Mouse (Mus musculus) brain, embryonic 14.5 days (tissue): Measurements from ENCODE around the gene Dock1.

Source experiments
- CTCF ChIP-seq: fragments of 200-500 bp; IDR thresholded peaks from 2 replicates; pipeline ENCODE4 v1.5.1; 2012; ENCODE audit warnings: inconsistent platforms, mild to moderate bottlenecking, moderate library complexity, borderline replicate concordance; ENCODE audit not compliant: insufficient read depth, insufficient read length; ENCODE audit errors: extremely low read depth
- POLR2A ChIP-seq: fragments of 200-500 bp; IDR thresholded peaks from 2 replicates; pipeline ENCODE4 v1.6.1; 2012; ENCODE audit warnings: mild to moderate bottlenecking, inconsistent platforms, borderline replicate concordance; ENCODE audit not compliant: poor library complexity, insufficient read depth, insufficient read length, severe bottlenecking; ENCODE audit errors: extremely low read depth

DNA sequence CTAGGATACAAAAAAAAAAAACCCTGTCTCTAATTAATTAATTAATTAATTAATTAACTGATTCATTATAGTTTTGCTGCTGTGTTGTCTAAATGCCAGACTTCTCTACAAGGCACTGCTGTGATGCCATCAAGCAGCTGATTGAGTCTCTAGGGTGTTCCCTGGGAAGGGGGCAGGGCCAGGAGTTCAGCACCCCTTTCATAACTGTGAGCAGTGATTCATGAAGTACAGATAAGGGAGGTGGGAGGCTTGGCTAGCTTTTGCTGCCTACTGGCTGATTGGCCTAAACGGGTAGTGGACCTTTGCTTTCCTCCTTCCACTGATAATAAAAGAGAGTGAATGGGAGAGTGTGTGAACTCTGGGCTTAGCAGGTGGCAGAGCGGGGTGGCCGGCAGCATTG is 389.1 kb downstream of the Dock1 start:
- no peak for TF ChIP-seq CTCF
- TF ChIP-seq POLR2A, result no peak
